Mouse (Mus musculus): ENCODE results near the gene Comtd1. TPM values are rescaled to one million over a fixed set of nuclear protein-coding genes. Genes with fewer than 3 reads are reported as not detected.

The Comtd1 gene
- total and polyA plus RNA-seq, 2 experiments = 4.1 to 8.6 TPM

DNA sequence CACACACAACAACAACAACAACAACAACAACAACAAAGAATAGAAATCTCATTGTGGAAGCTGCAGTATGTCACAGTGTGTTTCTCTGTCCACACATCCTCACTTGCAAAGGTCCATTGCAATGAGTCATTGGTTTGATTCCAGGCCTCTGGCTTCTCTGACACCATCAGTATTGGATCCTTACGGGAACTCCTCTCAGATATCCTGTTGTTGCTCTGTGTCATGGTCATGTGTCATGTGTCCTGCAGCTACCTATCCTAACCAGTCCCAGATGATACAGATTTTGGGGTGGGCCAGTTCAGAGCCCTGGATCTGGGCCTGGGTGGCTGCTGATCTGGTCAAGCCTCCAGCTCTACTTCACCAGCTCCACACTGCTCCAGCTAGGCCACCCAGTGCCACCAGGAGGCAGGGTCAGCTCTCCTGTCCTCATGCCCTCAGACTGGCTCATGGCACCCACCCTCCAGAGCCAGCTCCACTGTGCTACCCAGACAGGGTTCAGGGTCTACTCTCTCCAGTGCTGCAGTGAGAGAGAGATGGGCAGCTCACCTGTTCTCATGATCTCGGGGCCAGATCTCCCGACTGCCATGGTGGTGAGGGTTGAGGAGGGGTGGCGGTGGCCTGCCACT, 27.8 kb downstream of the Comtd1 start:
- H3K79me2 ChIP-seq (ENCODE audit: control insufficient read depth, insufficient read depth, low read length) = no peaks in the 10 kb centered on the region
- no peak overlapping the region for H3K4me3 ChIP-seq (ENCODE audit: insufficient read depth, low read depth, low read length)
- no peak for DNase-seq (ENCODE audit: extremely low read depth, low read depth, low spot score)
- 95% methylated on average over 4 of the region's 4 CpGs for WGBS
- TF ChIP-seq CTCF (IDR thresholded peaks at IDR 0.05; ENCODE audit: low read depth, low read length) = no peak; the same call in 1 of the 2 replicates
- H3K4me1 ChIP-seq (ENCODE audit: control insufficient read depth, insufficient read depth, low read length) = peaks cover 2% of the 10 kb centered on the region; the same call in 1 of the 2 replicates
- no peaks in the 10 kb centered on the region for H3K36me3 ChIP-seq (ENCODE audit: control insufficient read depth, insufficient read depth, low read length)
- H3K9ac ChIP-seq (ENCODE audit: low read depth, low read length) = no peak overlapping the region
- H3K27ac ChIP-seq (replicated peaks; ENCODE audit: insufficient read depth, low read depth, low read length) = no peak overlapping the region
- H3K27me3 ChIP-seq (ENCODE audit: control insufficient read depth, insufficient read depth, low read length) = no peaks in the 10 kb centered on the region

DNA sequence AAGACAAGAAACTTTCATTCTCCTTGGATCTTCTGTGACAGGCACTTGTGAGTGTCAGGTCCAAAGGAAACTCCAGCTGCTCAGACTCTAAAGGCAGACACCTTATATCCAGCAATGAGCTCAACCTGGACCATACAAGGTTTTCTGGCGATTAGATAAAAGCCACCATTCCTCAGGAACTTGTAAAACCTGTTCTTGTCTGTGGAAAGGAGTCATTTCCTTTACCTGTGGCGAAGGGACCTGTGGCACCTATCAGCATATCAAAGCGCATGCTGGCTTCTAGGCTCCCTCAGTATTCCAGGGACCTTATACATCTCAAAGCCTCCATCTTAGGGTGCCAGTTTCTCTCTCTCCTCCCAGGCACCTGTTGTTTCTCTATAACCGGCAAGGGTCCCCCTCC, 31.3 kb downstream of the Comtd1 start:
- Histone ChIP-seq H3K27me3 (ENCODE audit: control insufficient read depth, insufficient read depth, low read length) (no peaks in the 10 kb centered on the region), H3K4me3 (ENCODE audit: insufficient read depth, low read depth, low read length) (no peak overlapping the region), H3K36me3 (ENCODE audit: control insufficient read depth, insufficient read depth, low read length) (no peaks in the 10 kb centered on the region), H3K27ac (replicated peaks; ENCODE audit: insufficient read depth, low read depth, low read length) (no peak overlapping the region), H3K9ac (ENCODE audit: low read depth, low read length) (no peak overlapping the region), H3K79me2 (ENCODE audit: control insufficient read depth, insufficient read depth, low read length) (no peaks in the 10 kb centered on the region), H3K4me1 (ENCODE audit: control insufficient read depth, insufficient read depth, low read length) (no peaks in the 10 kb centered on the region)
- DNase-seq (ENCODE audit: extremely low read depth, low read depth, low spot score) = no peak
- TF ChIP-seq POLR2A (IDR thresholded peaks at IDR 0.05; ENCODE audit: extremely low read depth, insufficient read depth, low read length) (no peak), CTCF (IDR thresholded peaks at IDR 0.05; ENCODE audit: low read depth, low read length) (no peak)
- WGBS = 80% methylated on average over 4 of the region's 4 CpGs

DNA sequence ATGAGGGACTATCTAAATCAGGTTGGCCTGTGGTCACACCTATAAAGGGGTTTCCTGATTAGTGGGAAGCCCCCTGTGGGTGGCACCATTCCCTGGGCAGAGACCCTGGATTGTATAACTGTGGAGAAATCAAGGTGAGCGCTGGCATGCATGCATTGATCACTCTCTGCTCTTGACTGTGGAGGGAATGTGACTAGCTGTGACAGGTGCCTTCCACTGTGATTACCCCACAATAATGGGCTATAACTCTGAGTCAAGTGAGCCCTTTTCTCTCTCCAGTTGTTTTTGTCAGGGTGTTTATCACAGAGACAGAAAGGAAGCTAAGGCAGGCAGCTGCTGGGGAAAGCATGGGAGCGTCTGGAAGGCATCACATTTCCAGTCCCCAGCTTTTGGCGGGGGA, 32.5 kb downstream of the Comtd1 start:
- TF ChIP-seq CTCF (IDR thresholded peaks at IDR 0.05; ENCODE audit: low read depth, low read length) = no peak
- no peak for TF ChIP-seq POLR2A (IDR thresholded peaks at IDR 0.05; ENCODE audit: extremely low read depth, insufficient read depth, low read length)
- H3K79me2 ChIP-seq (ENCODE audit: control insufficient read depth, insufficient read depth, low read length) = no peaks in the 10 kb centered on the region
- DNase-seq (ENCODE audit: extremely low read depth, low read depth, low spot score) = no peak
- no peak overlapping the region for H3K4me3 ChIP-seq (ENCODE audit: insufficient read depth, low read depth, low read length)
- H3K4me1 ChIP-seq (ENCODE audit: control insufficient read depth, insufficient read depth, low read length) = no peaks in the 10 kb centered on the region
- H3K9ac ChIP-seq (ENCODE audit: low read depth, low read length) = no peak overlapping the region
- no peaks in the 10 kb centered on the region for H3K27me3 ChIP-seq (ENCODE audit: control insufficient read depth, insufficient read depth, low read length)
- H3K27ac ChIP-seq (replicated peaks; ENCODE audit: insufficient read depth, low read depth, low read length) = no peak overlapping the region
- no peaks in the 10 kb centered on the region for H3K36me3 ChIP-seq (ENCODE audit: control insufficient read depth, insufficient read depth, low read length)
- WGBS = 76% methylated on average over 3 of the region's 3 CpGs

DNA sequence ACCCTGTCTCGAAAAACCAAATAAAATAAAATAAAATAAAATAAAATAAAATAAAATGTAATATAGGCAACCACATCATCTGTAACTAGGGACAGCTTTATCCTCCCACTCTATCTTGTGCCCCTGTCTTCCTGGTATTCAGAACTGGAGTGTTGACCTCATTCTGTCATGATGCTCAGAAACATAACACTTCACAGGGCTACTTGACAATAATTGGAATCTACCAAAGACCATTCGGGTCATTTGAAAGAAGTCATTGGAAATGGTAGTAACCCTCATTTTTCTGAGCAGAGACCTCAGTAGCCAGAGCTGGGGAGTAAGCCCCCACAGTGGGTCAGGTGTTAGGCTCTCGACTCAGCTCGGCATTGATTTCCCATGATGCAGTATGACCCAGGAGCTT, 34.2 kb downstream of the Comtd1 start:
- TF ChIP-seq POLR2A (IDR thresholded peaks at IDR 0.05; ENCODE audit: extremely low read depth, insufficient read depth, low read length) (no peak), CTCF (IDR thresholded peaks at IDR 0.05; ENCODE audit: low read depth, low read length) (no peak)
- Histone ChIP-seq H3K27ac (replicated peaks; ENCODE audit: insufficient read depth, low read depth, low read length) (no peak overlapping the region), H3K4me1 (ENCODE audit: control insufficient read depth, insufficient read depth, low read length) (no peaks in the 10 kb centered on the region), H3K36me3 (ENCODE audit: control insufficient read depth, insufficient read depth, low read length) (no peaks in the 10 kb centered on the region), H3K79me2 (ENCODE audit: control insufficient read depth, insufficient read depth, low read length) (no peaks in the 10 kb centered on the region), H3K27me3 (ENCODE audit: control insufficient read depth, insufficient read depth, low read length) (no peaks in the 10 kb centered on the region), H3K4me3 (ENCODE audit: insufficient read depth, low read depth, low read length) (no peak overlapping the region), H3K9ac (ENCODE audit: low read depth, low read length) (no peak overlapping the region)
- WGBS = 94% methylated on average over 4 of the region's 4 CpGs
- no peak for DNase-seq (ENCODE audit: extremely low read depth, low read depth, low spot score)

DNA sequence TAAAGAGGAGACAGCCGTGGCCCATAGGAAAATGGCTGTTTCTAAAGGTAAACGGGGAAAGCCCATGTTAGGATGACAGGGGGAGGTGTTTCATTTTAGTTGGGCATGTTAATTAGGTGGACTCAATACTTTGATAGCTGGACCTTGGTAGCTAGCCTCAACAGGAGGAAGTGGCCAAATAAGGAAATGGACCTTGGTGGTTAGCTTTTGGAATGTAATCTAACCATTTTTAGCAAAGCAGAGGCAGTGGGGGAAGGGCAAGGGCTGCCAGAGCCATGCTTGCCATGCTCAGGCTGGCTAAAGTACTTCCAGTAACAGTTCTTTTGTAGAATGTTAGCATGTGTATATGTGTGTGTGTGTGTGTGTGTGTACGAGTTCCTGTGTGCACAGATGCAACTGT, 34.9 kb downstream of the Comtd1 start:
- TF ChIP-seq POLR2A (IDR thresholded peaks at IDR 0.05; ENCODE audit: extremely low read depth, insufficient read depth, low read length) = no peak
- DNase-seq (ENCODE audit: extremely low read depth, low read depth, low spot score) = no peak
- Histone ChIP-seq H3K36me3 (ENCODE audit: control insufficient read depth, insufficient read depth, low read length) (no peaks in the 10 kb centered on the region), H3K4me1 (ENCODE audit: control insufficient read depth, insufficient read depth, low read length) (no peaks in the 10 kb centered on the region), H3K27ac (replicated peaks; ENCODE audit: insufficient read depth, low read depth, low read length) (no peak overlapping the region), H3K4me3 (ENCODE audit: insufficient read depth, low read depth, low read length) (no peak overlapping the region), H3K79me2 (ENCODE audit: control insufficient read depth, insufficient read depth, low read length) (no peaks in the 10 kb centered on the region), H3K9ac (ENCODE audit: low read depth, low read length) (no peak overlapping the region), H3K27me3 (ENCODE audit: control insufficient read depth, insufficient read depth, low read length) (no peaks in the 10 kb centered on the region)
- 90% methylated on average over 3 of the region's 3 CpGs for WGBS

DNA sequence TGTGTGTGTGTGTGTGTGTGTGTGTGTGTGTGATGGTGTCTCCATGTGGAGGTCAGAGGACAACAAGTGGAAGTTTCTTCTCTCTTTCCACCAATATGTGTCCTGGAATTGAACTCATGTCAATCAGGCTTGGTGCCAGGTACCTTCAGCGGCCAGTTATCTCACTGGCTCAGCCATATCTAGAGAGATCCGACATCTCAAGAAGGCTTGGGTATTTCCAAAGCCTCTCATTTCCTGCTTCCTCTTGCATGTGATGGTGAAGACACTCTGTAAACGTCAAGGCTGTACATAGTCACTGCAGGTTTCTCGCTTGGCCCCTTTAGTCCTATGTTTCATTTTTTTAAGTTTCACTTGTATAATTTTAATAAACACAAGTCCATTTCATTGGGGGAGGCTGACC, 35.6 kb downstream of the Comtd1 start:
- Histone ChIP-seq H3K9ac (ENCODE audit: low read depth, low read length) (no peak overlapping the region), H3K79me2 (ENCODE audit: control insufficient read depth, insufficient read depth, low read length) (no peaks in the 10 kb centered on the region), H3K4me3 (ENCODE audit: insufficient read depth, low read depth, low read length) (no peak overlapping the region), H3K27ac (replicated peaks; ENCODE audit: insufficient read depth, low read depth, low read length) (no peak overlapping the region), H3K27me3 (ENCODE audit: control insufficient read depth, insufficient read depth, low read length) (no peaks in the 10 kb centered on the region), H3K36me3 (ENCODE audit: control insufficient read depth, insufficient read depth, low read length) (no peaks in the 10 kb centered on the region), H3K4me1 (ENCODE audit: control insufficient read depth, insufficient read depth, low read length) (no peaks in the 10 kb centered on the region)
- DNase-seq (ENCODE audit: extremely low read depth, low read depth, low spot score) = no peak
- WGBS = 47% methylated on average over 4 of the region's 4 CpGs
- no peak for TF ChIP-seq CTCF (IDR thresholded peaks at IDR 0.05; ENCODE audit: low read depth, low read length)
- no peak for TF ChIP-seq POLR2A (IDR thresholded peaks at IDR 0.05; ENCODE audit: extremely low read depth, insufficient read depth, low read length)

Measured in liver, adult 2 months (tissue).